Mouse (Mus musculus): ENCODE results near the gene Olfr750.

GRCm38 (mm10) chr14:51069617-51070016, 4.6 kb downstream of the Olfr750 start:
- TF ChIP-seq CTCF (IDR thresholded peaks at IDR 0.05; ENCODE audit: low read depth) (peak; percentile 57), EP300 (optimal IDR thresholded peaks at IDR 0.05) (no peak)

All from stomach, postnatal 0 days (tissue).